Mouse (Mus musculus) MEL (cell line): ENCODE measurements around the gene Lrfn4. TPM values are rescaled to one million over a fixed set of nuclear protein-coding genes. Genes with fewer than 3 reads are reported as not detected.

Experiments
- DNase-seq: peaks from one replicate; pipeline ENCODE4 v3.0.0; 2011; ENCODE audit warnings: low read depth, low spot score
- H3K27ac ChIP-seq: 2 replicates; pipeline ENCODE4 v1.5.1; 2012; ENCODE audit warnings: low read depth, mild to moderate bottlenecking, control low read depth, low read length, moderate library complexity; ENCODE audit not compliant: control insufficient read depth
- H3K27me3 ChIP-seq, 2 experiments: fragments of 150-350 bp in 1 of 2; sonication (generic) in 1 of 2; 2 replicates each; pipeline ENCODE4 v1.6.1; 2012; ENCODE audit warnings: low read length in 2 of 2, mild to moderate bottlenecking in 2 of 2, improper control_type of control experiment in 1 of 2, moderate library complexity in 1 of 2; ENCODE audit not compliant: insufficient read depth in 2 of 2, control insufficient read depth in 1 of 2
- H3K36me3 ChIP-seq, 2 experiments: 2 replicates each; pipeline ENCODE4 v1.6.1; 2012 to 2014; ENCODE audit warnings: low read length in 2 of 2, improper control_type of control experiment in 1 of 2, inconsistent platforms in 1 of 2, mild to moderate bottlenecking in 1 of 2; ENCODE audit not compliant: insufficient read depth in 2 of 2, control insufficient read depth in 1 of 2
- H3K4me1 ChIP-seq, 2 experiments: fragments of 150-350 bp in 1 of 2; sonication (generic) in 1 of 2; 2 replicates each; pipeline ENCODE4 v1.6.1; 2012; ENCODE audit warnings: low read length in 2 of 2, improper control_type of control experiment in 1 of 2, mild to moderate bottlenecking in 1 of 2; ENCODE audit not compliant: insufficient read depth in 2 of 2, control insufficient read depth in 1 of 2
- H3K4me3 ChIP-seq, 2 experiments: fragments of 150-350 bp in 1 of 2; sonication (generic) in 1 of 2; 2 replicates each; pipeline ENCODE4 v1.5.1; 2012; ENCODE audit warnings: low read depth in 2 of 2, low read length in 2 of 2, mild to moderate bottlenecking in 2 of 2, moderate library complexity in 2 of 2, control low read depth in 1 of 2, improper control_type of control experiment in 1 of 2; ENCODE audit not compliant: control insufficient read depth in 1 of 2, insufficient read depth in 1 of 2
- H3K79me2 ChIP-seq: 2 replicates; pipeline ENCODE4 v1.6.1; 2012; ENCODE audit warnings: mild to moderate bottlenecking, low read length, moderate library complexity; ENCODE audit not compliant: control insufficient read depth, poor library complexity, insufficient read depth
- H3K9ac ChIP-seq: 2 replicates; pipeline ENCODE4 v1.6.1; 2012; ENCODE audit warnings: low read depth, mild to moderate bottlenecking, control low read depth, low read length, moderate library complexity; ENCODE audit not compliant: control insufficient read depth, poor library complexity, severe bottlenecking
- H3K9me3 ChIP-seq: fragments of 150-350 bp; sonication (generic); replicated peaks from 2 replicates; pipeline ENCODE4 v1.6.1; 2012; ENCODE audit warnings: mild to moderate bottlenecking, low read length, improper control_type of control experiment, moderate library complexity; ENCODE audit not compliant: insufficient read depth
- BHLHE40 ChIP-seq: IDR thresholded peaks from 2 replicates; pipeline ENCODE4 v1.6.1; 2012; ENCODE audit warnings: low read depth, mild to moderate bottlenecking, inconsistent platforms, low read length, improper control_type of control experiment, borderline replicate concordance
- CHD2 ChIP-seq: IDR thresholded peaks from 2 replicates; pipeline ENCODE4 v1.6.1; 2011; ENCODE audit warnings: low read length, improper control_type of control experiment
- E2F4 ChIP-seq: IDR thresholded peaks from 2 replicates; pipeline ENCODE4 v1.6.1; 2011; ENCODE audit warnings: low read depth, low read length, improper control_type of control experiment, borderline replicate concordance
- ELF1 ChIP-seq: IDR thresholded peaks from 2 replicates; pipeline ENCODE4 v1.6.1; 2014; ENCODE audit warnings: low read depth, mild to moderate bottlenecking, inconsistent platforms, low read length, improper control_type of control experiment, moderate library complexity
- JUND ChIP-seq: IDR thresholded peaks from 2 replicates; pipeline ENCODE4 v1.6.1; 2011; ENCODE audit warnings: low read depth, mild to moderate bottlenecking, improper control_type of control experiment, low read length
- KAT2A ChIP-seq: conservative IDR thresholded peaks from 2 replicates; pipeline ENCODE4 v1.6.1; 2012; ENCODE audit warnings: low read depth, low read length, improper control_type of control experiment, inconsistent platforms
- MAX ChIP-seq: IDR thresholded peaks from 2 replicates; pipeline ENCODE4 v1.6.1; 2011; ENCODE audit warnings: low read length, improper control_type of control experiment
- MAZ ChIP-seq: IDR thresholded peaks from 2 replicates; pipeline ENCODE4 v1.6.1; 2012; ENCODE audit warnings: low read depth, mild to moderate bottlenecking, inconsistent platforms, low read length, improper control_type of control experiment
- MEF2A ChIP-seq: IDR thresholded peaks from 2 replicates; pipeline ENCODE4 v1.6.1; 2014; ENCODE audit warnings: low read depth, mild to moderate bottlenecking, inconsistent platforms, low read length, improper control_type of control experiment; ENCODE audit not compliant: poor library complexity, insufficient replicate concordance, severe bottlenecking; ENCODE audit errors: extremely low read depth
- NRF1 ChIP-seq: IDR thresholded peaks from 2 replicates; pipeline ENCODE4 v1.6.1; 2014; ENCODE audit warnings: low read depth, mild to moderate bottlenecking, inconsistent platforms, low read length, improper control_type of control experiment, moderate library complexity; ENCODE audit not compliant: poor library complexity, insufficient read depth, severe bottlenecking
- POLR2A ChIP-seq, 2 experiments: IDR thresholded peaks; 2 replicates each; pipeline ENCODE4 v1.6.1; 2011 to 2012; ENCODE audit warnings: low read length in 2 of 2, mild to moderate bottlenecking in 2 of 2, control low read depth in 1 of 2, improper control_type of control experiment in 1 of 2, low read depth in 1 of 2, moderate library complexity in 1 of 2; ENCODE audit not compliant: control insufficient read depth in 1 of 2, insufficient read depth in 1 of 2, poor library complexity in 1 of 2
- POLR2AphosphoS2 ChIP-seq: IDR thresholded peaks from 2 replicates; pipeline ENCODE4 v1.6.1; 2011; ENCODE audit warnings: low read length, improper control_type of control experiment
- SIN3A ChIP-seq: IDR thresholded peaks from 2 replicates; pipeline ENCODE4 v1.6.1; 2012; ENCODE audit warnings: low read length, improper control_type of control experiment, inconsistent platforms
- TAL1 ChIP-seq: IDR thresholded peaks from 2 replicates; pipeline ENCODE4 v1.6.1; 2012; ENCODE audit warnings: mild to moderate bottlenecking, inconsistent platforms, low read length, moderate library complexity, mixed read lengths
- TBP ChIP-seq: IDR thresholded peaks from 2 replicates; pipeline ENCODE4 v1.8.0; 2011; ENCODE audit warnings: low read depth, low read length, improper control_type of control experiment
- UBTF ChIP-seq: IDR thresholded peaks from 2 replicates; pipeline ENCODE4 v1.6.1; 2012; ENCODE audit warnings: low read depth, mild to moderate bottlenecking, inconsistent platforms, low read length, improper control_type of control experiment, moderate library complexity, borderline replicate concordance; ENCODE audit not compliant: insufficient read depth
- USF1 ChIP-seq: IDR thresholded peaks from 2 replicates; pipeline ENCODE4 v1.6.1; 2014; ENCODE audit warnings: low read depth, mild to moderate bottlenecking, inconsistent platforms, low read length, improper control_type of control experiment, moderate library complexity
- polyA plus RNA-seq, 2 experiments: library from polyadenylated mRNA; stranded (reverse) in 1 of 2; unstranded in 1 of 2; fragments of >175 nt in 1 of 2; fragments of >200 nt in 1 of 2; gene quantifications; 2 replicates each; pipeline versions ENCODE4 v1.2.1 to v1.2.4; 2012; ENCODE audit warnings: low replicate concordance in 2 of 2, low read depth in 1 of 2; ENCODE audit not compliant: insufficient read length in 2 of 2, insufficient read depth in 1 of 2, missing spikeins in 1 of 2
- total RNA-seq: library from RNA; depleted of rRNA; stranded (reverse); fragments of 300-350 nt; gene quantifications from 2 replicates; pipeline ENCODE4 v1.2.3, GENCODE M21; 2012

Lrfn4 gene
- total and polyA plus RNA-seq, 3 experiments, result 14.0 to 17.5 TPM; not detected in 1

DNA sequence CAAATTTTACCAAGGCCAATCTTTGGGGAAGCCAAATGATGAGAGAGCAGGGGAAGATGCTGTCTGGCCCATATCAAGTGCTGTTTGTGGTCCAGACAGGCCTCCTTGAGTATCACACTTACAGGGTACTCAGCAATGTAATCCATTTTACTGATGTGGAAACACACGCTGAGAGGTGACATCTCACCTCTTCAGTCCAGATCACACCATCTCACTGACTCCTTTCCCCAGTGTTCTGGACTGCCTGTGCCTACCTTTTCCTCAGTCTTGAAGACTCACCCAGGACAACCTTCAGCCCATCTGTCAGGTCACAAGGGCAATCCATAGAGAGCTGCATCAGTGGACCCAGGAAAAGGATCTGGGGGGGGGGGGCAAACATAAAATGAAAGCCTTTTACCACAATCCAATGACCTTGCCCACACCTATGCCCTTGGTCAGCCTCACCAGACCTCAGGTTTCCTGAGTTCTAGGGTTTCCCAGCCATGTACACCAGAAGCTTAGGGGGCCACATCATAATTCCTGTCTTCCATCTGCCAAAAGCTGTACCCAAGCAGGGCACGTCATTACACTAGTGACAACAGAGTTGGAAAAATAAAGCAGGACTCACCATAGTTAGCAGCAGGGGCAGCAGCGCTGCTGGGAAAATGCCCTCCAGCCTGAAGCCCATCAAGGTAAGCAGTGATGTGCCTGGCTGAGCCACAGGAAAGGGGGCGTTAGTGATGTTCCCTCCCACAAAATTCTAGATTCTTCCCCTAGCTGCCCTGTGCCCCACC lies 9.1 kb upstream of the Lrfn4 start:
- no peak for TF ChIP-seq POLR2AphosphoS2
- no peak for TF ChIP-seq UBTF
- no peak for TF ChIP-seq MAZ
- no peak for TF ChIP-seq E2F4
- TF ChIP-seq POLR2A (IDR thresholded peaks at IDR 0.05; ENCODE audit: control insufficient read depth in 1 of 2, insufficient read depth in 1 of 2, low read depth in 1 of 2, low read length in 2 of 2, poor library complexity in 1 of 2), result no peak
- TF ChIP-seq MEF2A, result no peak
- no peak for TF ChIP-seq TAL1
- TF ChIP-seq NRF1, result no peak
- no peak for TF ChIP-seq SIN3A
- Histone ChIP-seq H3K27me3 (no peaks in the 10 kb centered on the region), H3K4me3 (peak overlapping the region; percentile 87 to 95), H3K79me2 (peaks cover 18% of the 10 kb centered on the region), H3K36me3 (peaks cover 0 to 6% of the 10 kb centered on the region in 2 experiments; a peak in 2 of 4 replicates), H3K9me3 (no peaks in the 10 kb centered on the region), H3K27ac (no peak overlapping the region), H3K9ac (peak overlapping the region; percentile 59), H3K4me1 (peaks cover 0 to 13% of the 10 kb centered on the region in 2 experiments; a peak in 3 of 4 replicates)
- no peak for DNase-seq

- Histone ChIP-seq H3K9ac (no peak overlapping the region), H3K27me3 (no peaks in the 10 kb centered on the region), H3K4me3 (no peak overlapping the region), H3K79me2 (peaks cover 18% of the 10 kb centered on the region), H3K4me1 (peaks cover 0 to 13% of the 10 kb centered on the region in 2 experiments; a peak in 3 of 4 replicates), H3K36me3 (peaks cover 0 to 6% of the 10 kb centered on the region in 2 experiments; a peak in 2 of 4 replicates), H3K9me3 (no peaks in the 10 kb centered on the region), H3K27ac (no peak overlapping the region)
- DNase-seq, result no peak
- TF ChIP-seq CHD2, result no peak
- no peak for TF ChIP-seq KAT2A
- no peak for TF ChIP-seq MAZ
- no peak for TF ChIP-seq BHLHE40
- TF ChIP-seq USF1, result no peak
- no peak for TF ChIP-seq JUND
- TF ChIP-seq POLR2AphosphoS2, result no peak
- TF ChIP-seq TBP, result no peak
- TF ChIP-seq MAX, result no peak
- no peak for TF ChIP-seq ELF1
Measured at GRCm38 (mm10) chr19:4624006-4624405, 8.5 kb upstream of the Lrfn4 start.
